Mouse (Mus musculus) liver, postnatal 0 days (tissue): Measurements from ENCODE around the gene Adam8. TPM values are rescaled to one million over a fixed set of nuclear protein-coding genes. Genes with fewer than 3 reads are reported as not detected.
A peak's percentile ranks its signal among the peaks of the same experiment; 100 is the strongest.

Experiments used
- ATAC-seq: fragments of 200-750 bp; cut with Nextera tagmentation; 2 replicates; pipeline ENCODE4 v1.8.0; 2017; ENCODE audit warnings: mild to moderate bottlenecking, moderate library complexity
- DNase-seq: peaks from one replicate; pipeline ENCODE4 v3.0.0-alpha.2; 2016
- H3K27ac ChIP-seq: fragments of 300-500 bp; sonication (generic); 2 replicates; pipeline ENCODE4 v1.5.1; 2014; ENCODE audit warnings: antibody characterized with exemption, moderate library complexity, mild to moderate bottlenecking, low read depth
- H3K27me3 ChIP-seq: fragments of 300-500 bp; sonication (generic); 2 replicates; pipeline ENCODE4 v1.6.1; 2014; ENCODE audit warnings: low read length, control low read depth, mixed read lengths; ENCODE audit not compliant: insufficient read depth
- H3K36me3 ChIP-seq: fragments of 300-500 bp; sonication (generic); replicated peaks from 2 replicates; pipeline ENCODE4 v1.6.1; 2014; ENCODE audit warnings: mild to moderate bottlenecking, control low read depth, low read length, moderate library complexity, mixed read lengths; ENCODE audit not compliant: insufficient read depth
- H3K4me1 ChIP-seq: fragments of 300-500 bp; sonication (generic); 2 replicates; pipeline ENCODE4 v1.6.1; 2014; ENCODE audit warnings: antibody characterized with exemption, mild to moderate bottlenecking, control low read depth; ENCODE audit not compliant: insufficient read depth
- H3K4me2 ChIP-seq: fragments of 300-500 bp; sonication (generic); 2 replicates; pipeline ENCODE4 v1.6.1; 2014; ENCODE audit warnings: low read depth, mild to moderate bottlenecking, low read length, moderate library complexity, mixed read lengths
- H3K4me3 ChIP-seq: fragments of 300-500 bp; sonication (generic); 2 replicates; pipeline ENCODE4 v1.5.1; 2014; ENCODE audit warnings: low read depth, low read length
- H3K9ac ChIP-seq: fragments of 300-500 bp; sonication (generic); replicated peaks from 2 replicates; pipeline ENCODE4 v1.6.1; 2014; ENCODE audit warnings: mild to moderate bottlenecking, moderate library complexity
- H3K9me3 ChIP-seq: fragments of 300-500 bp; sonication (generic); 2 replicates; pipeline ENCODE4 v1.6.1; 2016; ENCODE audit warnings: mild to moderate bottlenecking, control low read depth, low read length, mixed read lengths
- CTCF ChIP-seq: sonication (generic); IDR thresholded peaks from 2 replicates; pipeline ENCODE4 v1.5.1; 2016; ENCODE audit warnings: antibody characterized with exemption, low read depth
- EP300 ChIP-seq: IDR thresholded peaks from 2 replicates; pipeline ENCODE4 v1.6.1; 2016; ENCODE audit warnings: antibody characterized with exemption, low read depth, mild to moderate bottlenecking
- WGBS: fragments of 180-500 bp; shearing (Covaris S2); extraction: QIAGEN DNeasy Blood & Tissue Kit; methylation state at CpG from one replicate; pipeline ENCODE4 v1.1.7; 2014; ENCODE audit not compliant: insufficient replicate concordance; 5-methylcytosine and 5-hydroxymethylcytosine counted together
- polyA plus RNA-seq: library from polyadenylated mRNA; unstranded; fragments of >200 nt; fragmentation: Nextera tagmentation; extraction: Ambion mirVana; gene quantifications from 2 replicates; pipeline ENCODE4 v1.2.1, GENCODE M21; 2015

Adam8 gene
- polyA plus RNA-seq, 1 experiment from 2014 or later: 1.8 TPM

- H3K4me1 ChIP-seq: peaks cover 11% of the 10 kb centered on the region
- H3K27me3 ChIP-seq: no peaks in the 10 kb centered on the region
- H3K9ac ChIP-seq: no peak overlapping the region
- H3K9me3 ChIP-seq: peaks cover 5% of the 10 kb centered on the region
- ATAC-seq: no peak
- no peak overlapping the region for H3K4me3 ChIP-seq
- no peak for TF ChIP-seq CTCF
- no peak for TF ChIP-seq EP300
- WGBS: 93% methylated on average over 12 of the region's 12 CpGs
- H3K36me3 ChIP-seq: peaks cover 52% of the 10 kb centered on the region
- no peak overlapping the region for H3K4me2 ChIP-seq
- DNase-seq: no peak
- no peak overlapping the region for H3K27ac ChIP-seq
Measured at GRCm38 (mm10) chr7:140031771-140032170, 39.4 kb upstream of the Adam8 start.

DNA sequence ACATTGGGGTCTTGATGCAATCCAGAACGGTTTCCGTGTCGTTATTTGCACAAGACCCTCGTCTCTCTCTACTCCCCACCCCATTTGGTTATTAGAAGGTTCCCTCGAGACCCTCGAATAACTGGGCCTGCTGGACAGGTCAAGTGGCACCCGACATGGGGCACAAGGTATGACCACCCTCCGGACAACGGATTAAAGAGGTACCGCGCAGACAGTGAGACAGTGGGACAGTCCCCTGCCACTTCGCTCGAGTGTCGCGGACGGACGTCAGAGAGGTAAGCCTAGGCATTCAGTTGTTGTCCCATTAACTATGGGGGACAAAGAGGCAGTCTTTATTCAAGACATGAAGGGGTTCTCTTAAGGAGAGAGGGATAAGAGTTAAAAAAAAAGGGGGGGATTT is 19.0 kb upstream of the Adam8 start:
- H3K4me2 ChIP-seq: no peak overlapping the region
- TF ChIP-seq EP300 (no peak), CTCF (no peak)
- no peaks in the 10 kb centered on the region for H3K27me3 ChIP-seq
- H3K27ac ChIP-seq: no peak overlapping the region
- H3K9ac ChIP-seq: no peak overlapping the region
- no peak for ATAC-seq
- peaks cover 11% of the 10 kb centered on the region for H3K36me3 ChIP-seq
- H3K4me3 ChIP-seq: no peak overlapping the region
- peaks cover 3% of the 10 kb centered on the region for H3K9me3 ChIP-seq
- no peak for DNase-seq
- 92% methylated on average over 17 of the region's 17 CpGs for WGBS
- H3K4me1 ChIP-seq: no peaks in the 10 kb centered on the region

DNA sequence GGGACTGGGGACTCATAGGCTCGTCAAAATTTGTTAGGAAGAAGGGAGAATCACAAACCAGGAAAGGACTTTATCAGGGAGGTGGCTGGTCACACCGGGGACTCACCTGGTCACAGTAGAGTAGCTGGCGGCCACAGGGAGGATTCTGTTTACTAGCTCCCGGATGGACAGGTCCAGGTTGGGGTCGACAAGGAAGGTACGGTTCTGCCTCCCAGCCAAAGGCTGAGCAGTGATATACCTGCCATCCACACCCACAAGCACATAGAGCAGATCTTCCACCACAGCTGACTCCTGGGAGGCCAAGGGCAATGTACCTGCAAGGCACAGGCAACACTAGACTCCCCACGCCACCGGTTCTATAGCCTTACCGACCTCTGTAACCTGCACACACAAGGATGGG is 15.4 kb upstream of the Adam8 start:
- Histone ChIP-seq H3K9me3 (peaks cover 3% of the 10 kb centered on the region), H3K27me3 (no peaks in the 10 kb centered on the region), H3K27ac (no peak overlapping the region), H3K9ac (no peak overlapping the region), H3K4me3 (no peak overlapping the region), H3K36me3 (peaks cover 28% of the 10 kb centered on the region), H3K4me2 (no peak overlapping the region), H3K4me1 (no peaks in the 10 kb centered on the region)
- WGBS: 95% methylated on average over 9 of the region's 9 CpGs
- DNase-seq (no peak), ATAC-seq (no peak)
- TF ChIP-seq CTCF: no peak

DNA sequence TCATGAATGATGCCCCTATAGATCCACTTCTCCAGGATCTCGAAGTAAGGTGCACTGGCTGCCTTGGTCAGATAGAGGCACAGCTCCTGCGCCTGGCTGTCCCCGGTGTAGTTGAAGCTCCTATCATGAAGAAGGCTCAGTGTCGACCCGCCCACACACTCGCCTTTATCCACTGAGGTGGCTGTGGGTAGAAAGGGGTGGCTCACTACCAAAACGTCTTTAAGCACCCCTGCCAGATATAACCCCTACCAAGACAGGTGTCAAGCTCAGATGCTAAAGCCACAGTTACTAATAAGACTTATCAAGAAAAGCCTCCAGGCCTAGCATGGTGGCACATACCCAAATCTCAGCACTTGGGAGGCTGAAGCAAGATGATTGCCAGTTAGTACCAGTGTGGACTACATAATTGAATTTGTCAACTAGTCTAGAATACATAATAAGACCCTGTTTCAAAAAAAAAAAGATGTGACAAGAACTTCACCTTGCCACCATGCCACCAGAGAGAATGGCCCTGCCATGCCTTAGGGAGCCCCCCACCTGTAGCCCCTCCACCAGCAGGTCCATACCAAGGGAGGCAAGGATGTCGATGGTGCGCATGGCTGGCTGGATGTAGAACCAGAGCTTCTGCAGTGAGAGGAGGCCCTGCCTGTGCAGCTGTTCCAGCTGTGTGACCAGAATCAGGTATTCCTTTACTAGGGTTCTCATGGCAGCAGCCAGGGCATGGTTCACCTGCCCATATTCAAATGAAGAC is 14.7 kb upstream of the Adam8 start:
- Histone ChIP-seq H3K27me3 (no peaks in the 10 kb centered on the region), H3K36me3 (peaks cover 32% of the 10 kb centered on the region), H3K4me3 (no peak overlapping the region), H3K9ac (no peak overlapping the region), H3K4me1 (no peaks in the 10 kb centered on the region), H3K27ac (no peak overlapping the region), H3K4me2 (no peak overlapping the region), H3K9me3 (peaks cover 3% of the 10 kb centered on the region)
- no peak for TF ChIP-seq EP300
- TF ChIP-seq CTCF: no peak
- no peak for DNase-seq
- no peak for ATAC-seq
- 84% methylated on average over 9 of the region's 9 CpGs for WGBS

DNA sequence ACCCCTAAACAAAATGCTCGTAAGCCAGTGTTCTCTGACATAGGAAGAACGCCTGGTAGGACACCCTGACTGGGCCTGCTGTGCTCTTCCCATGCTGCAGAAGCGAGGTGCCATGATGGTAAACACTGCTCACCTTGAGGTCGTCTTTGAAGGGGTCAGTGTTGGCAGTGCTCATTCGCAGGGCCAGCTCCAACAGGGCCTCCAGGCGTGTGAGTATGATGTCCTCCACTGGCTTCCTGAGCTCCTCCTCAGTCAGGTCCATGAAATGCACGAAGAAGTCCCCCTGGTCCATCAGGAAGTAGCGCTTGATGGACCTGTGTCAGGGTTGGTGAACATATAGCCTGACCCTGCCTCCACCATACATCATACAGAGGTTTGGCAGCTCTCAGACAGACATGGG is 12.3 kb upstream of the Adam8 start:
- WGBS: 82% methylated on average over 8 of the region's 8 CpGs
- no peak for ATAC-seq
- H3K4me2 ChIP-seq: no peak overlapping the region
- peaks cover 43% of the 10 kb centered on the region for H3K36me3 ChIP-seq
- no peaks in the 10 kb centered on the region for H3K4me1 ChIP-seq
- no peaks in the 10 kb centered on the region for H3K27me3 ChIP-seq
- TF ChIP-seq CTCF: no peak
- no peak for TF ChIP-seq EP300
- H3K9ac ChIP-seq: no peak overlapping the region
- no peaks in the 10 kb centered on the region for H3K9me3 ChIP-seq
- DNase-seq: no peak
- no peak overlapping the region for H3K27ac ChIP-seq
- no peak overlapping the region for H3K4me3 ChIP-seq

GRCm38 (mm10) chr7:140001086-140001740 is 8.9 kb upstream of the Adam8 start:
- Histone ChIP-seq H3K9ac (no peak overlapping the region), H3K4me2 (no peak overlapping the region), H3K27me3 (no peaks in the 10 kb centered on the region), H3K4me3 (no peak overlapping the region), H3K9me3 (no peaks in the 10 kb centered on the region), H3K36me3 (peaks cover 61% of the 10 kb centered on the region), H3K27ac (no peak overlapping the region), H3K4me1 (no peaks in the 10 kb centered on the region)
- ATAC-seq (peak; percentile 77), DNase-seq (no peak)
- no peak for TF ChIP-seq CTCF
- TF ChIP-seq EP300: no peak
- WGBS: 71% methylated on average over 12 of the region's 12 CpGs
